Mouse (Mus musculus): ENCODE data around the gene Hnrnpa1.
"Not testable (repeated sequence)": the region's sequence is repeated elsewhere in the genome, so short reads cannot be mapped to it uniquely, and the experiment has no call there.

Hnrnpa1 gene

GRCm38 (mm10) chr15:103241071-103242018 is 1.1 kb downstream of the Hnrnpa1 start:
- not testable (repeated sequence) for DNase-seq (ENCODE audit: low spot score)

DNA sequence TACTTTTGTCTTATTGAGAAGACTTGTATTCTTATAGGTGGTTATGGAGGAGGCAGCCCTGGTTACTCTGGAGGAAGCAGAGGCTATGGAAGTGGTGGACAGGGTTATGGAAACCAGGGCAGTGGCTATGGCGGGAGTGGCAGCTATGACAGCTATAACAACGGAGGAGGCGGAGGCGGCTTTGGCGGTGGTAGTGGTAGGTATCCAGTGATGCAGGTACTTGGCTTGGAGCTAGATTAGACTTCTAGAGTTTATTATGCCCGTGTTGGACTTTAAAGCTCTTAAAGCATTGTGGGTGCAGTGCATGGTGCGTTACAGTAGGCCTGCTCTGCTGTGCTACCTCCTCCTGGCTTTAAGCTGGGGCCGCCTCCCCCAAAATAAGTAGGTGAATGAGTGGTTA is 2.7 kb downstream of the Hnrnpa1 start:
- DNase-seq (ENCODE audit: low spot score): no peak

- DNase-seq (ENCODE audit: low spot score): no peak
These were observed 5.4 kb downstream of the Hnrnpa1 start for GRCm38 (mm10) chr15:103245616-103246015.

DNA sequence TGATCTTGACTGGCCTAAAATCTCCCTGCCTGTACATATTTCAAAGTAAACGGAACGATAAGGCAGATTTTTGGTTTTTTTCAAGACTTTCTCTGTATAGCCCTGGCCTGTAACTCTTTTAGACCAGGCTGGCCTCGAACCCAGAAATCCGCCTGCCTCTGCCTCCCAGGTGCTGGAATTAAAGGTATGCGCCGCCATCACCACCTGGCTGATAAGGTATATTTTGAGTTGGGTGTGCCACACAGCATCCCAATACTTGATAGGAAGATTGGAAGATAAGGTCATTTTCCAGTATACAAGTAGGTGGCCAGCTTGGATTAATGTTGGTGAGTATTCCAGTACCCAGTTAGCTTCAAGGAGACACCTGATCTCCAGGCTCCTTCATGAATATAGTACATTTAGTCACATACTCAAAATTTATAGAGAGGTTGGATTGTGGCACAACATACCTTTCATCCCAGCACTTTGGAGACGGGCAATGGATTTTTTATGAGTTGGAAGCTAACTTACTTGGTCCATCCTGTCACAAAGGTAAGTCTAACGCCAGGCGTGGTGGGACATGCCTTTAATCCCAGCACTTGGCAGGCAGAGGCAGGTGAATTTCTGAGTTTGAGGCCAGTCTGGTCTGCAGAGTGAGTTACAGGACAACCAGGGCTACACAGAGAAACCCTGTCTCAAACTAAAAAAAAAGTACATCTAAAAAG is 7.0 kb downstream of the Hnrnpa1 start:
- no peak for DNase-seq (ENCODE audit: low spot score)

DNA sequence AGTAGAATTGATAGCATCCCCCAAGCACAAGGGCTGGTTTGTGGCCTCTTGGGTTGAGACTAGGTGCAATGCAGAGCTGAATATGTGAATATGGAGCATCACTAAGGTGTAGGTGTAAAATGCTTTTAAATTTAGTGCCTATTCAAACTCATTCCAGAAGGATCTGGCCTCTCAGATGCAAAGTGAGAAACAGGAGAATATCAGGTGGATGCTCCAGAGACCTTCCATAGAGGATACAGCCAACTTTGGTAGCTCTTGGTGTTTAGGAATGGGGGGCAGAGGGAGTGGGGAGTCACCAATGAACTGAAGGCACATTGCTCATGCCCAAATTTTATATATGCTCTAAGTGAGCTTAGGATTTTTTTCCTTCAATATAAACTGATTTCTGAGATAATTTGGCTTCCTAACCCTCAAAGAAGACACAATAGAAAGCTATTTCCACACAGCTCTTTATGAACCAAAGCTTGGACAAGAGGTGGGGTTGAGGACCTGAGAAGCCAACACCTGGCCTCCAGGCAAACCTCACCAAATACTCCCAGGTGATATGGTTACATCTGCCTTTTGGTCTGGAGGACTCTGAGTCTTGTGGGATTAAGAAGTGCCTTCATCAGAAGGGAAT is 7.7 kb downstream of the Hnrnpa1 start:
- DNase-seq (ENCODE audit: low spot score): no peak

DNA sequence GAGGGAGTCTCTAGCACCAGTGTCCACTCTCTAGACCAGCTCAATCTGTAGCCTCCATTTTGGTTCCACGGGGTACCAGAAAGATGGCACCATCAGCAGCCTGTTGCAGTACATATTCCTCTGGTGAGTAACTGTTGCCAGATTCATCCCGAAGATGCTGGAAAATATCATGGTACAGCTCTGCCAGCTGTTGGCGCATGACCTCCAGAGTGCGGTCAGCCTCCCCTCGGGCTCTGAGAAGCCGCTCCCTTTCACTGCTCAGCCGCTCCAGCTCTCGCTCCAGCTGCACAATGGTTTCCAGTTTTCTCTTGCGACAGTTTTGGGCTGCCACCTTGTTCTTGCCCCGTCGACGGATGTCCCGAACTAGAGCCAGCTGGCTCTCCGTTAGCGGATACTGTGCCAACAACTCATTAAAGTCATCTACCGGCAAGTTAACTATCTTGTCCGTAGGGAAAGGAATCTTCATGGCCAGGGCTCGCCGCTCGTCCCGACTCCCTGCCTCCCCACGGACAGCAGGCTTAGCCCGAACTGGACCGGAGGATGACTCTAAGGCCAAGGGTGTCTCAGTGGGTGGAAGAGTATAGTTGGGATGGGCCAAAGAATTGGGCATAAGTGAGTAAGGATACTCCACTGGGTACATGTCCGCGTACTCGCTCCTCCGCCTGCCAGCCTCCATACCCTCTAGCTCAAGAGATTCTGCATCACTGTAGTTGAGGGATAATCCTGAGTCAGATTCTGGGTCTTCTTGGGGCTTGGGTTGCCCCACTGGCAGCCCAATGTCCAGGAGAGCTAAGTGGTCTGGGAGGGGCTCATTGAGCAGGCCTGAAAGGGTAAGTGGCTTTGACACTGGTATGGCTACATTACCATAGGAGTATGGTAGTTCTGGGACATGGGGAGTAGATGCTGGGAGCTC is 8.4 kb downstream of the Hnrnpa1 start:
- DNase-seq (ENCODE audit: low spot score): no peak

- DNase-seq (ENCODE audit: low spot score): not testable (repeated sequence)
These were observed 9.3 kb downstream of the Hnrnpa1 start for GRCm38 (mm10) chr15:103249511-103249910.

GRCm38 (mm10) chr15:103250195-103250740 is 10.0 kb downstream of the Hnrnpa1 start:
- DNase-seq (ENCODE audit: low spot score): peak; percentile 80

DNA sequence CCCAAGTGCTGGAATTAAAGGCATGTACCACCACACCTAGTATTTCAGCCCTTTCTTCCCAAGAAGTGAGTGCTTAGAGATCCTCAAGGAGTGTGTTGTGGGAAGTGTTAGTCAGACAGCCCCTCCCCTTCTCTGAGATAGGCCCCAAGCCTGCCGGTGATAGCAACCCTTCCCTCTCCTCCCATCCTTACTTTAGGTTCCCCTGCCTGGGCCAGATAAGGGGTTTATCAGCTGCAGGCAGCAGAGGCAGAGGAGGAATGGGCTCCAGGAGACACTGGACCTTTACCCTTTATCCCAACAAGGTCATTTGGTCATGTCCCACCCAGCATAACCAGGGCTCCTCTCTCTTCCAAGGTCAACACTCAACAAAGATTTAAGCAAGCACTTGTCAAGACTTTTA is 11.4 kb downstream of the Hnrnpa1 start:
- DNase-seq (ENCODE audit: low spot score): no peak

- DNase-seq (ENCODE audit: low spot score): no peak
These were observed 12.4 kb downstream of the Hnrnpa1 start for GRCm38 (mm10) chr15:103252660-103253059.

GRCm38 (mm10) chr15:103253352-103253751 is 13.1 kb downstream of the Hnrnpa1 start:
- no peak for DNase-seq (ENCODE audit: low spot score)

GRCm38 (mm10) chr15:103255169-103255568 is 14.9 kb downstream of the Hnrnpa1 start:
- DNase-seq (ENCODE audit: low spot score): peak; percentile 71

GRCm38 (mm10) chr15:103256210-103256986 is 16.2 kb downstream of the Hnrnpa1 start:
- no peak for DNase-seq (ENCODE audit: low spot score)

GRCm38 (mm10) chr15:103257790-103258728 is 17.8 kb downstream of the Hnrnpa1 start, which contains the start of gene Nfe2:
Nfe2 (minus strand) TSS chr15:103258403.
- peak; percentile 61 for DNase-seq (ENCODE audit: low spot score)

GRCm38 (mm10) chr15:103259162-103259561 is 18.9 kb downstream of the Hnrnpa1 start:
- no peak for DNase-seq (ENCODE audit: low spot score)

GRCm38 (mm10) chr15:103259989-103260388 is 19.8 kb downstream of the Hnrnpa1 start:
- DNase-seq (ENCODE audit: low spot score): no peak

DNA sequence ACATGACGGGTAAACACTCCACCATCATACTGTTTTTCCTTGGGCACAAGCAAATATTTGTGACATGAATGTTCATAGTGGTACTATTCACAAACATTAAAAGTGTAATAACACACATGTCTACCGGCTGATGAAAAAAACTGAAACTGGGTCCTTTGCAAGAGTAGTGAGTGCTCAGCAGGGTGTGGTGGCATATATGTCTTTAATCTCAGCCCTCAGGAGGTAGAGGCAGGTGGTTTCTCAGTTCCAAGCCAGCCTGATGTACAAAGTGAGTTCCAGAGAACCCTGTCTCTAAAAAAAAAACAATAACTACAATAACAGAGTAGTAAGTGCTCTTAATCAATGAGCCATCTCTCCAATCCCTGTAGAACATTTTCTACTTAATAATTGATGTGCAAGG is 24.6 kb downstream of the Hnrnpa1 start:
- no peak for DNase-seq (ENCODE audit: low spot score)

DNA sequence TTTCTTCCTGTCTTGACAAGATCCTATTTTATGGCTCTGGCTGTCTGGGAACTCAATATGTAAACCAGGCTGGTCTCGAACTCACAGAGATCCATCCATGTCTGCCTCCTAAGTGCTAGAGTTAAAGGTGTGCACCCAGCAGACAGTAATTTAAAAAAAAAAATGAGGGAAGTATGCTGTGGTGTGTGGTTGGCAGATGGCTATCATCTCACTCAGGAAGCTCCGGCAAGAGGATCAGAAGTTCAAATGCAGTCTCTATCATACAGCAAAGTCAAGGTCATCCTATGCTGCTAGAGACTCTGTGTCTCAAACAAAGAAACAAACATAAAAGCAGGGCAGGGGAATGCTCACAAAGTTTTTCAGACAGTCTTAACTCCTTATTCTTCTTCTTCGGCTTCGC is 28.7 kb downstream of the Hnrnpa1 start:
- no peak for DNase-seq (ENCODE audit: low spot score)
